Mouse (Mus musculus): Measurements from ENCODE around the gene Lbr. TPM values are rescaled to one million over a fixed set of nuclear protein-coding genes. Genes with fewer than 3 reads are reported as not detected.

Lbr gene
- 295 TPM for polyA plus RNA-seq (2017; shearing (Covaris generic))

GRCm38 (mm10) chr1:181842781-181843180 lies at the start of gene Lbr:
Gene Lbr (minus strand): TSS chr1:181843046.

Other genes with a start within 250 kb of the Lbr start
- 0.65 TPM for gene Enah, start 176.9 kb upstream of the Lbr start, polyA plus RNA-seq (2017; shearing (Covaris generic))

Measured in effector memory CD4-positive, alpha-beta T cell, adult 5 months (primary cell).